23 mouse cellular contexts compared by ENCODE assay signal in the genomic region with DNA sequence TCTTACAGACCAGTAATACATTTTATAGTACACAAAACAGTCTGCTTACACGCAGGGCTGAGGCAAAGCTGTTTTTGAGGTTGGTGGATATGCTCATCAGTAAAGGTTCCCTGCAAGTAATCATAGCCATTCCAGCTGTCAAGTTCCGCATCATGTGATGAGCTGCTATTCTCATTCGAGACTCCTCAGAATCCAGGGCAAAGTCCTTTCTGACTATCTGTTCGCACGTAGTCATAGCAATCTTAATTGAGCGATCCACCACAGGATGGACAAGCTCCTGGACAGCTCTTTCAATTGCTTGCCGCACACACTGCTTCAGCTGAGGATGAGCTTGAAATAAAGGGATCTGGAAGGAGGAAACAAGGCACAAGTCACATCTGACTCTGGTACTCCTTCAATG.
"Had no signal": no experiment of that assay in that cellular context is flagged by ENCODE, and none has a peak within 500 bp of the region (broad histone marks: within the 10 kb centered on the region; RNA-seq: fewer than 3 reads in every experiment).

No protein-coding gene starts in this region.

- DNase-seq: layer of hippocampus, adult 9-11 months; liver; lung, adult 18-20 months; lung, postnatal 10 days; lung, postnatal 36 days; retina, postnatal 1 day; right cerebral cortex, postnatal 25 days; spleen, adult 18-20 months; thymus, postnatal 25 days had no signal

- H3K4me2 ChIP-seq: kidney, embryonic 15.5 days; limb, embryonic 13.5 days; liver, embryonic 12.5 days; liver, embryonic 15.5 days; lung, embryonic 15.5 days; midbrain, embryonic 13.5 days; neural tube, embryonic 13.5 days; stomach, embryonic 15.5 days had no signal

- H3K9me3 ChIP-seq: kidney, embryonic 15.5 days; limb, embryonic 10.5 days; limb, embryonic 13.5 days; liver, embryonic 12.5 days; liver, embryonic 15.5 days; lung, embryonic 15.5 days; megakaryocyte, embryonic 14.5 days; midbrain, embryonic 10.5 days; midbrain, embryonic 13.5 days; neural tube, embryonic 13.5 days; stomach, embryonic 15.5 days had no signal

- H3K4me1 ChIP-seq: kidney, embryonic 15.5 days; limb, embryonic 10.5 days; limb, embryonic 13.5 days; liver, embryonic 12.5 days; liver, embryonic 15.5 days; lung, embryonic 15.5 days; megakaryocyte, embryonic 14.5 days; midbrain, embryonic 10.5 days; midbrain, embryonic 13.5 days; neural tube, embryonic 13.5 days; stomach, embryonic 15.5 days had no signal

- H3K4me3 ChIP-seq: kidney, embryonic 15.5 days; layer of hippocampus, adult 2 months; limb, embryonic 10.5 days; limb, embryonic 13.5 days; liver, embryonic 12.5 days; liver, embryonic 15.5 days; lung, embryonic 15.5 days; megakaryocyte, embryonic 14.5 days; midbrain, embryonic 10.5 days; midbrain, embryonic 13.5 days; myocyte; neural tube, embryonic 13.5 days; stomach, embryonic 15.5 days had no signal

- H3K27me3 ChIP-seq: kidney, embryonic 15.5 days; limb, embryonic 13.5 days; liver, embryonic 12.5 days; liver, embryonic 15.5 days; lung, embryonic 15.5 days; megakaryocyte, embryonic 14.5 days; midbrain, embryonic 13.5 days; neural tube, embryonic 13.5 days; stomach, embryonic 15.5 days had no signal

- H3K9ac ChIP-seq: kidney, embryonic 15.5 days; limb, embryonic 13.5 days; liver, embryonic 12.5 days; liver, embryonic 15.5 days; lung, embryonic 15.5 days; midbrain, embryonic 13.5 days; neural tube, embryonic 13.5 days; stomach, embryonic 15.5 days had no signal

- ATAC-seq: liver, embryonic 12.5 days; midbrain, embryonic 13.5 days; midbrain, embryonic 16.5 days had no signal

- H3K27ac ChIP-seq: kidney, embryonic 15.5 days; limb, embryonic 10.5 days; limb, embryonic 13.5 days; liver, embryonic 12.5 days; liver, embryonic 15.5 days; lung, embryonic 15.5 days; midbrain, embryonic 10.5 days; midbrain, embryonic 13.5 days; neural tube, embryonic 13.5 days; stomach, embryonic 15.5 days had no signal
